Mouse (Mus musculus): Measurements from ENCODE around the gene Nrros.

The Nrros gene

DNA sequence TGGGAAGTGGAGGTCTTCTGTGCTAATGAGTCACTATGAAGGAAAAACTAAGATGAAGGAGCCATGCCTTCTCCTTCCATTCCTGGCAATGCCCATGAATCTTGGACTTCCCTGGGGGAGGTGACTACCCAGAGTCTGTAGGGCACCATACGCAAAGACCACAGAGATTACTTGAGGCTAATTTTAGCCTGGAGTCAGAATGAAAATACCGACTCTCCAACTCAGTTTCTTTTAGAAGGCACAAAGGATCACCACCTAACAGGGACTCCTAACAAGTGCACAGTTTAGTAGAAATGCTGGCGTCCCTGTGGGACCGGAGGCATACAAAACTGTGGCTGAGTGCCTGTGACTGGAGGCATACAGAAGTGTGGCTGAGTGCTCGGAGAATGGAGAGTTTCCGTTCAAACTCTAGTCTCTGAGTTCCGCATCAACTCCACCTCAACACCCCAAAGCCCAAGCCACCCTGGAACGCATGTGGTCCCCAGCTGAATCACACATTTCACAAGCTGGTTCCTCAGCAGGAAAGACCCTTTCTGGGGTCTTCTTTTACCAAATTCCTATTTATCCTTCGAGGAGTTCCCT, 4.6 kb downstream of the Nrros start:
- DNase-seq (ENCODE audit: low spot score in 2 of 2), result no peak

GRCm38 (mm10) chr16:32158966-32159365, 6.4 kb downstream of the Nrros start:
- DNase-seq (ENCODE audit: low spot score in 2 of 2), result no peak

DNA sequence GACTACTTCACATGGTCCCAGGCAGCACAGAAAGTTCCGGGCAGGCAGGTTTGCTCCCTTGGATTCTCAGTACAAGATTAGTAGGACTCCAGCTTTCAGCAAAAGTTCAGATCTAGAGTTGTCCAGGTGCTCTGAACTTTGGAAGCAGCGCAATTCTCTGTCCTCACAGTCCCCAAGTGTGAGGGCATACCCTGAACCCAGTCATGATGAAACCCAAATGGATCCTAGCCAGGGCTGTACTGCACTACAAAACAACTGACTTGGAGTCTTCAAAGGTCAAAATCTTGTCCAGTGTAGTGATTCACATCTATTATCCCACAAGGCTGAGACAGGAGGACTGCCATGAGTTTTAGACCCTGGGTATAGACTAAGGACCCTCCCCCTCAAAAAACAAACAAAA, 8.0 kb downstream of the Nrros start:
- DNase-seq (ENCODE audit: low spot score in 2 of 2), result no peak

DNA sequence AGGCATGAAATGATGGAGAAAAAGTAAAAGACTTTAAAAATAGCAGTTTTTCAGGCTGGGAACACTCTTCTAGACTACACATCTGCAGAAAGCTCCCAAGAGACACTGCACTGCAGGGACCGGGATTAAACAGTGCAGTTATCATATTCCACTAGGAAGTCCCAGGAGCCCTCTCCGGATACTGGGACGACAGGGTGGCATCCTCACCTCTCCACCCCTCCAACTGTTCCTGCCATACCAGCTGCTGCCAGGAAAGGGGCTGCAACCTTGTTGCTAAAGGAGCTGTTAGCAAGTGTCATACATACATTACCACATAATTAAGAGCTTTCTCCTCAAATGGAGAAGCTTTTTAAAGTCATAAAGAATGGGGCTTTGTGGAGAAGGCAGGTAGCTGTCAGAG, 8.7 kb downstream of the Nrros start:
- DNase-seq (ENCODE audit: low spot score in 2 of 2), result no peak

- peak; percentile 61 to 76 for DNase-seq (ENCODE audit: low spot score in 2 of 2)
These were observed 11.0 kb downstream of the Nrros start for GRCm38 (mm10) chr16:32154437-32154836.

DNA sequence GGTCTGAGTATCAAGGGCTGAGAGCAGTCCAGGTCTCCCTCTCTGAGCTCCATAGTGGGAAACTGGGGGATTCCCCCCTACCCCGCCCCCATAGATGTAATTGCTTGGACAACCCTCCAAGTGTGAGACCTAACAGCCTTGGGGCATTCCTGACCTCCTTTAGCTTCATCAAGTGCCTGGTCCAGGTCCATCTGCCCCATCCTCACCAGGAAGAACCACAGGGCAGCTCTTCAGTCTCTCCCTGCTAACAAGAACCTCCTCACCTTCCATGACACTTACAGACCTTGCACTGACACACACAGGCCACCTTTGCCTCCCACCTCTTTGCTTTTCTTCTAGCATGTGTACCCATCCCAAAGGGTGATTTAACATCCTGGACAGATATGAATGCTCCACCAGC, 11.4 kb downstream of the Nrros start:
- DNase-seq (ENCODE audit: low spot score in 2 of 2), result no peak

DNA sequence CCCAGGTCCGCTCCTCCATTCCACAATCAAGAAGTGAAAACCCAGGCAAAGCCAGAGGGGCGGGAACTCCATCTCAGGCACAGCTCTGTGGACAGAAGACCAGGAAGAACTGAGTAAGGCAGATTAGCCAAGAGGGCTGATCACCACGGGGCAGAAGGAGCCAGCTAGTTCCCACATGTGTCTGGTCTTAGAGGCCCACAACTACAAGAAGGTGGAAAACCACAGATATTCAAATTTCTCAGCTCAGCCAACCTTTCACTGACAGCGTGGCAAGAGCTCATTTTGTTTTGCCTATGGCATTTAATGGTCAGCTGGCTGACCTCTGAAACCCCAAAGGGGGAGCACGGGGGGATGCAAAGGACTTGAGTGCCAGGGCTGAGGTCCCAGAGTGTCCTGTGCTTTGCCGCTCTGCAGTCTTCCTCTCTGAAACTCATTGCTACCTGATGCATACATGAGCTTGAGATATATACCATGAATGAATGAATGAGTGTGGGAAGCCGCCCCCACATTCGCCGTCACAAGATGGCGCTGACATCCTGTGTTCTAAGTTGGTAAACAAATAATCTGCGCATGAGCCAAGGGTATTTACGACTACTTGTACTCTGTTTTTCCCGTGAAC, 17.7 kb downstream of the Nrros start:
- no peak for DNase-seq (ENCODE audit: low spot score in 2 of 2)

- no peak for DNase-seq (ENCODE audit: low spot score in 2 of 2)
These were observed 20.8 kb downstream of the Nrros start for GRCm38 (mm10) chr16:32144592-32144991.

- DNase-seq (ENCODE audit: low spot score in 2 of 2), result no peak
These were observed 21.6 kb downstream of the Nrros start for GRCm38 (mm10) chr16:32143766-32144165.

DNA sequence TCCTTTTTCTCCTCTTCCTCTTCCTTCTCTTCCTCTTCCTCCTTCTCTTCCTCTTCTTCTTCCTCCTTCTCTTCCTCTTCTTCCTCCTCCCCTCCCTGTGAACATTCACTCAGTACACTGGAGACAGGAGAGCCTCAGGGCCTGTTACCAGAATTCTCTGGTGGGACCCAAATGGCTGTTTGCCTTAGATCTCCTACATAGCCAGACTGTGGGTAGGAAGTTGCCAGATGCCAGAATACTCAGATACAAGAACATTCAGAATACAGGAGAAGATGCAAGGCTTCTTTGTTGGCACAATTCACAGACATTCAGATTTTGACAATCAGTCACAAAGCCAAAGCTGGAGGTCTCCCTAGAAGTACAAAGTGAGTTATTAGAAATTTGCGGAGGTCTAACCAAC, 26.4 kb downstream of the Nrros start:
- no peak for DNase-seq (ENCODE audit: low spot score in 2 of 2)

GRCm38 (mm10) chr16:32135842-32136357, 29.5 kb downstream of the Nrros start:
- no peak for DNase-seq (ENCODE audit: low spot score in 2 of 2)

DNA sequence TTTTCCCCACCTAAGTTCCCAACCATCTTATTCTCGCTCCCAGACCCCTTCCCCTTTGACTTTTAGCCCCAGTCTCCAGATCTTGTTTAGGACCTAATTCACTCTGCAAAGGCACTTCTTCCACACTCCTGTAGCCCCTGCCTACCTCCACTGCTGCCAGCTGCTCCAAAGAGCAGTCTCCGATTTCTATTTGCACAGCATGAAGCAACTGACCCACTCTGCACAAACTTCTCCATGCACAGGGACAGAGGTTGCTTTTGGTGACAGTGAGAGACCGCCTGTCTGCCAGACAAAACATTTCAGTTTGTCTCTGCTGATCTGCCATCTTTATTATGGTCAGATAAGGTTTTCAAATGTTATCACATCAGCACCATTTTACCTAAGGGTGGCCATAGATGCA, 32.2 kb downstream of the Nrros start:
- DNase-seq (ENCODE audit: low spot score in 2 of 2), result no peak

DNA sequence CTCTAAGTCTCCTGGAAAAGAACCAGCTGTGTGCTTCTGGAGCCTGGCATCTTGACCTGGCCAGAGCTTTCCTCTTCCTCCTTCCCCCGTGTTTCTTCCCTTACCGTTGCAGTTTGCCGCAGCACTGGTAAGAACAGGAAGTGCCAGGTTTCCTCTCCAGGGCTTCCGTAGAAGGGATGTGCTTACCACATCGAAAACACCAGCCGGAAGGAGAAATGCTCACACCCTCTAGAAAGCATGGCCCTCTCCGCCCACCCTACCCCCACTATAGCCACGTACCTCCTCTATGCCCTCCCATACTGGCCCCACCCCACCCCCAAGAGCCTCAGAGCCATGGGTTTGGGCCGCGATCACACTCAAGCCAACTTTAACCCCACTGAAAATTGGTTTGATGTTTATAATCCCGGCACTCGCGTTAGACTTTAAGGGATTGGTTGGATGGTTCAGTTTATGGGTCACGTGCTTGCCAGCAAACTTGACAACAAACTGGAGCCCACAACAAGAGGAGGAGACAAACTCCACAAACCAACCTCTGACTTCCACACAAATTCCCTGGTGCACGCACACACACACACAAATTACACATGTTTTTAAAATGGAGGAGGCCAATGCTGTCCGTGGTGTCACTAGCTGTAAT, 35.1 kb downstream of the Nrros start:
- no peak for DNase-seq (ENCODE audit: low spot score in 2 of 2)

GRCm38 (mm10) chr16:32129449-32130189, 35.8 kb downstream of the Nrros start:
- no peak for DNase-seq (ENCODE audit: low spot score in 2 of 2)

GRCm38 (mm10) chr16:32127046-32127445, 38.3 kb downstream of the Nrros start:
- no peak for DNase-seq (ENCODE audit: low spot score in 2 of 2)

- DNase-seq (ENCODE audit: low spot score in 2 of 2), result no peak
These were observed 40.0 kb downstream of the Nrros start for GRCm38 (mm10) chr16:32125364-32125763.

DNA sequence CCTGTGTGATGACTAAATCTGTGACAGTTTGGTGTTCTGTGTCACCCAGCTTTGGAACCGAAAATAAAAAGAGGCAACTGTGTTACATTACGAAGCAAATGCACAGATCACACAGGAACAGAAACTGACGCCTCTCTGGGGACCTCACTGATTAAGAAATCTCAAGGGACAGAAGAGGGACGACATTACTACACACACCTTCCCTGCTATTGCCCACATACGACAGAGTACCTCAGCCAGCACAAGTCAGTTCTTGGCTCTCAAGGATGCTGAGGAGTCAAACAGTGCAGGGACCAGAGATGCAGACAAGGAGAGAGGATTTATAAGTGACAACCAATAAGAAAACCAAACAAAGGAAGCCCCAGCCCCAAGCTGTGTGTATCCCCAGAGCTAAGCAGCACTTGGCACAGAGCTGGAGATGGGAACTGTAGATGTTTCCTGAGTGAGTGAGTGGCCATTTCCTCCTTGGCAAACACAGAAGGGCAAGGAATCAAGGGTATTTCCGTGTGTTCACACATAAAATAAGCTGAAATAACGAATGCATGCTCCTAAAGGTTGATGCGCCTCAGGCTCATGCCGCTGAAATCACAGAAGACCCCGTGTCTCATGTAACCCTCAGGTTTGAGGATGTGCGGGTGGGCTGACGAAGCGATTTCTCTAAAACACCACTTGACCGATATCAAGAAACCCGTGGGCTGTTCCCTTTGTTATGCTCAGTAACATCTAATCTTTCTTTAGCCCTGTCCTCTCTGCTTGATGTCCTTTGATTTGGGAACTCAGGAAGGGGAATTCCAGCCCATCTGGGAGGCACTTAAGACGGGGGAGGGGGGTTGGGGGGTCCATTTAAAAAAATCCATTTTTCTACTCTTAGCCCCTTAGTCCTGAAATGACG, 40.7 kb downstream of the Nrros start:
- no peak for DNase-seq (ENCODE audit: low spot score in 2 of 2)

- DNase-seq (ENCODE audit: low spot score in 2 of 2), result no peak
These were observed 41.4 kb downstream of the Nrros start for GRCm38 (mm10) chr16:32124020-32124419.

DNA sequence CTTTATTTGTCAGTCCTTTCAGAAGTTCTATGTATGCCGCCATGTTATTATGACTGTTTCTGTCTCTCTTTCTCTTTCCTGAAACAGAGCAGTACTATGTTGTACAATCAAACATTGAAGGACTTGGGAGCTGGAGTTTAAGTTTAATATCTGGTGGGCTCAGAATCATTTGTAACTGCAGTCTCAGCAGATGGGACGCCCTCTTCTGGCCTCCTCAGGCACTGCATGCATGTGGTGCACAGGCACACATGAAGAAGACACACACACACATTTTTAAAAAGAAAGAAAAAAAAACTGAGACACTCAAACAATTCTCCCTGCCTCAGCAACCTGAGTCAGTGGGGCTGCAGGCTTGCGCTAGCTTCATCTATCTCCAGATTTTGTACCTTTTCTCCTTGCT, 44.9 kb downstream of the Nrros start:
- no peak for DNase-seq (ENCODE audit: low spot score in 2 of 2)

DNA sequence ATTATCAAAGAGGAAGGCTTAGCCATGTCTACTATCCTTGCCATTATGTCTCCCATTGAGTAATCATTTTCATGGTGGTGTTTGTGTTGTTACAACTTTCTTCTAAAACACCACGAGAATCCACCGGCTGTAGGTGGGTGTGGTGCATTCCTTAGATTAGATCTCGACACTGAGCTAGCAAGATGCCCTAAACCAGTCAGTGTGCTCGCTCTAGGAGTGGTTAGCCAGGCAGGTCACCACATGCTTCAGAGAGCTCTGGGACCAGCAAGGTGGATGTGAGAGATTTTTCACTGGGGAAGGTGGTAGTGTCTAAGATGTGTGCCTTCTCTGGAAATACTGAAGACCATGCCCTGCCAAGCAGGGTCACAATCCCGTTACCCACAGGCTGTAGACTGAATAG, 49.2 kb downstream of the Nrros start:
- no peak for DNase-seq (ENCODE audit: low spot score in 2 of 2)

DNA sequence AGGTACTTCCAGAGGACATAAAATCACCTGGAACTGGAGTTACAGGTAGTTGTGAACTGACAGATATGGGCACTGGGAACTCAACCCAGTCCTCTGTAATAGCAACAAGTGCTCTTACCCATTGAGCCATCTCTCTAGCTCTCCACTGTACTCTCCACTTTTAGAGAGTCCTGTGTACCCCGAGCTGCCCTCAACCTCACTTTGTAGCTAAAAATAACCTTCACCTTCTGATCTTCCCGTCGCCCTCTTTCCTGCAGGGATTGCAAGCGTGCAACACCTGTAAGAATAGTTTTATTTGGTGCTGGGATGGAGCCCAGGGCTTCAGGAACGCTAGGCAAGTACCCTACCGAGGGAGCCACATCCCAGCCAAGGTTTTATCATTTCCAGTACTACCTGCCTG, 49.6 kb downstream of the Nrros start:
- DNase-seq (ENCODE audit: low spot score in 2 of 2), result no peak
